Mouse (Mus musculus) urinary bladder, postnatal 36 days (tissue): ENCODE measurements at regions not wholly inside any gene's neighbourhood (a gene's known extent, or its start where the extent isn't known, plus 50 kb on each side); places are given as distances from the start of the nearest gene placed in this dataset.
A peak's percentile ranks its signal among the peaks of the same experiment; 100 is the strongest.

Experiments
- DNase-seq, 2 experiments: peaks; one replicate each; pipeline ENCODE4 v3.0.0; 2022; ENCODE audit warnings: low spot score in 2 of 2, mixed read lengths in 1 of 2

DNA sequence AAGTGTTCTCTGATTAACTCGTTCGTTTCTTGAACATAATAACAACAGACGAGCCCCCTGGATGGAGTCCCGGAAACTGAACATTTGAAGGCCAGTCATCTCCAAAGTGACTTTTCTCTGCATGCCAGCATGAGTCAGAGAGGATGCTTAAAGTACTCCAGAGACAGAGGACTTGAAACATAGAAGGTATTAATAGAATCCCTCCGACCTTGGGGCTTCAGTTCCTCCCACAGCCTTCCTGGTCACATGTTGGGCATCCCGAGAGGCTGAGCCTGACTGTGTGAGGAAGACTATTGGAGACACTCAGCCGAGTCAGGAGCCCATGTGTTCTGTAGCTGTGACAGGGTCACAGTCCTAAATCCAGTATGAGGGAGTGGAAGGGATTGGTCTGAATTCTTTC lies 232.7 kb upstream of the Serp2 start:
- DNase-seq = no peak

DNA sequence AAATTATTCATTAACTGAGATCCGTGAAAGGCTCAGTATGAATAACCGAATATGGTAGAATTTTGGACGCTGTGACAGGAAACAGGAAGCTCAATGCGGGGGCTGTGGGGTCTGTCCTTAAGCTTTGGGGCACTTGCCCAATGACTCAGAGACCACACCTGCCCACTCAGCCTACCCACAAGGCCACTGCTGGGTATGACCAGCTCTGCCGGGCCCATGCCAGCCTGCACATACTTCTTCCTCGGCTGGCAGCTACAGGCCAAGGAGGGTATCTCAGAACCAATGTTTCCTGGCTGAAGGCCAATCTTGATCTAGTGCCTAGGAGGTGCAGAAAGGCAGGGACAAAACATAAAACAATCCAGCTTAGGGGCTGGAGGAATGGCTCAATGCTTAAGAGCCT lies 230.9 kb upstream of the Serp2 start:
- peak; percentile 18 to 37 for DNase-seq

- no peak for DNase-seq
Observed at GRCm38 (mm10) chr14:76786214-76786613, 229.5 kb upstream of the Serp2 start.

GRCm38 (mm10) chr14:76781524-76781880 lies 224.8 kb upstream of the Serp2 start:
- no peak for DNase-seq

DNA sequence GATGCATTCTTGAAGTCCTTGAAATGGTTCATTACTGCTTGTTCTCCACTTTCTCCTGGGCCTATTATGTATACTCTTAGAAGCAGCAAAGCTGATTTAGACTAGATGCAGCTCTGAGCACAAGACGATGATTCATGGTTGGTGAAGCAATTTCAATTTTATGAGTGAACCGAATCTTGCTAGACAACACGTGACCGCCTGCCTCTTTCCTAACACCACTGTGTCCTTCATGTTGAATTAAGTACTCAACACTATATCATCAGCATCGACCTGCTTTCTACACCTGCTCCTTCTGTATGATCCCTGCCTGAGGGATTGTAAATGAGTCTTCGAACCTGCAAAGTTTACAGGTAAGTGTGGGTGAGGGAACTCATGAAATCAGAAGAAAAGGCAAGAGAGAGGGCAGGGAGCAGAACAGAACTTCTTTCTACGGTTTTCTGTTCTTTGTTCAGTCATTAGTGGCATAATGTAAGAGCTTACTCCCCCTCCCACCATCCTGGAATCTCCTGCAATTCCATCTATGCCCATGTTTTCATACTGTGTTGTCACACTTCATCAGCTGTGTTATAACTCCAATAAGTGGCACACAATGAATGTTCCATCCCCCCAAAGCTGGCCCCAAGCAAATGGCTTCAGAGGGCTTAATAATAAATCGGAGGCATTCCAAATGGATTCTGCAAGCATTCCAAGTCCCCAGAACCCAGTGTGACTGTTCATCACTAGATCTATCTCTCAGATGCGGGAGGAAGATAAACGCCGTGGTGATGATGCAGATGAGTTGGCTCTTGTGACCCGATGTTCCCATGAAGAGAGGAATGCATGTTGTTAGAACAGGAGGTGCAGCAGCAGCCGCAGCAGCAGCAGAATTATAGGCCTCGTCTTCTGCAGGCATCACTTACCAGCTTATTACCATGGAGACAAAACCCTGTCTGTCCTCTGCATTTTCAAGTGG lies 224.2 kb upstream of the Serp2 start:
- DNase-seq = peak in 1 of 2 experiments; percentile 47

DNA sequence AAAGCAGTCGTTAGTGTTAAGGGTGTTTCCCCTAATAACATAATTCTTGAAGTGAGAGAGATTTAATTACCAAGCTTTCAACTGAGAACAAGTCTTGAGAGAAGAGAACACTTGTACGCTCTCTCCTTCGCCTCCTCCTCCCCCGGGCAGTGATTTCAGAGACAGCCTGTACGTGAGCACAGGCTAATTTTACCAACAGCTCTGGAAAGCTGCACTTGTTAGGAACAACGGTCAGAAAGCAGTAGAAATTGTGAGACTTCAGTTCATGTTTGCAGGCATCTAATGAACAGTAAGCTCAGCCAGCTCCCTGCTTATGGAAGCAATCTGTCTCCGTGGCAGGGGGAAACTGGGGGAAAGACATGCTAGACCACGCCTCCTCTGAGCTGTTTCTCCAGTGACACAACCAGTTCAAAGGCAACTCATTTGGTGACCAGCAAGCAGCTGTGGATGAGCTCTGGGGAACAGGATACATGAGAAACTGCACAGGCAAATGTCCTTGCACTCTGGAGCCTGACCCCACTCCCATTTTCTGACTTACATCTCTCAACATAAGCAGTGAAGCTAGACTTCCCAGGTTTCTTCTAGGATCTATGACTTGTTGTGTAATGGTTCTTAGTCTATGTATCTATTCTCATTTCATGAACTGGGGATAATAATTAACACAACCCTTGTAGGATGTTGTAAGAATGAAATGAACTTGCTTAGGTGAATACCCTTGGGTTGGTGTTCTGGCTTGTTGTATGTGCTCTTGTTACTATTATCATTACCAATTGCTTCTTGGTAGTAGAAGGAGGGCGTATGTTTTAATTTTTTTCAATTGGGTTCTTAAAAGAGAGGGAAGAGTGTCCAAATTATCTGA lies 222.1 kb upstream of the Serp2 start:
- DNase-seq = no peak

DNA sequence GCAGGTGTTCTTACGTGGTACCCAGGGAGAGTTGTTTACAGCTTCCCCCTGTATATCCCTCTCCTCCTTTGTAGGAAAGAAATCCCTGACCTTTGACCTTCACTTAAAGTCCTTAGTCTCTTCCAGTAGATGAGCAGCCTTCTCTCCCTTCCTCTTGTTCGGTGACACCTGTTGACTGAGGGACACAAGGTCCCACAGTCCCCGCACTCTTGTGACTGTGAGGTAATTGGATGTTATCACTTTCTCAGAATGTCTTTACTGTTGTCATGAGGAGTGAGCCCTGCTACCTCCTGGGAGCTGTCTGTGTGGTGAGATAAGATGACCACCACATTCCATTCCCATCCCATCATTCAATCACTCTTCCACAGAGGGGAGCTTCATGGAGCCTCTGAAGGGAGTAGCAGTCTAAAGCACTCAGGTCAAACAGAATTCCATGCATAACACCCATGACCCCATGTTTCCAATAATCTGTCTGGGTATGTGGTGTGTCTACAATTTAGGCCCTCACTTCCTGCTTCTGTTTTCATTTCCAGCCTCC lies 218.8 kb upstream of the Serp2 start:
- DNase-seq = no peak

- no peak for DNase-seq
Observed at GRCm38 (mm10) chr14:76772781-76773438, 216.2 kb upstream of the Serp2 start.

DNA sequence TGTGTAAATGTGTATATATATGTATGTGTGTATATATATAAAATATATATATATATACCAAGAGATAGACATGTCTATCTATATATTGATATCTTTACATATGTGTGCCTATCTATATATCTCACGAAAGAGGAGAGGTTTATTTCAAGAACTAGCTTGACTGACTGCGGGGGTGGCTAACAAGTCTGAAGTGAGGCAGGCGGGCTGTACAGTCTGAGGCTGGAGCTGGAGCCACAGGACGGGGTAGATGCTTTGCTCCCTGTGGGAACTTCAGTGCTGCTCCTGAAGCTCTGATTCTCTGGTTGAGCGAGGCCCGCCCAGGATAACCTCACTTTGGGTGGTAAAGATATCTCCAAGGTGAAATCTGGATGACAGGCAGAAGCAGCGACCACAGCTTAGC lies 213.4 kb upstream of the Serp2 start:
- no peak for DNase-seq

DNA sequence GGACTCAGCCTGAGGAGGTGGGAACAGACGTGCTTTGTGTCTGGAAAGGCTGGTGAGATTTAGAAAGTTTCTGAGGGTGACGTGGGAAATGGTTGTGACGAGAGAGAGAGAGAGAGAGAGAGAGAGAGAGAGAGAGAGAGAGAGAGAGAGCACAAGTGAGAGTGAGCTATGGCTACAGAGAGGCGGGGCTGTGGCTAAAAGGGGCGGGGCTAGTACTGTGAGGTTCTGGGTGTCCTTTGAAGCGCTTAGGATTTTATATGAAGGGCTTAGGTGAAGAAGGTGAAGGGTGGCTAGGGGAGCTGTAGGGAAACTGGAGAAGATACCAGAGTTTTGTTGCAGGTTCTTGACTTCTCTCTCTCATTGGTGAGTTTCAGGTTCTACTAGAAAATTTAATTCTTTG lies 210.6 kb upstream of the Serp2 start:
- DNase-seq = no peak

DNA sequence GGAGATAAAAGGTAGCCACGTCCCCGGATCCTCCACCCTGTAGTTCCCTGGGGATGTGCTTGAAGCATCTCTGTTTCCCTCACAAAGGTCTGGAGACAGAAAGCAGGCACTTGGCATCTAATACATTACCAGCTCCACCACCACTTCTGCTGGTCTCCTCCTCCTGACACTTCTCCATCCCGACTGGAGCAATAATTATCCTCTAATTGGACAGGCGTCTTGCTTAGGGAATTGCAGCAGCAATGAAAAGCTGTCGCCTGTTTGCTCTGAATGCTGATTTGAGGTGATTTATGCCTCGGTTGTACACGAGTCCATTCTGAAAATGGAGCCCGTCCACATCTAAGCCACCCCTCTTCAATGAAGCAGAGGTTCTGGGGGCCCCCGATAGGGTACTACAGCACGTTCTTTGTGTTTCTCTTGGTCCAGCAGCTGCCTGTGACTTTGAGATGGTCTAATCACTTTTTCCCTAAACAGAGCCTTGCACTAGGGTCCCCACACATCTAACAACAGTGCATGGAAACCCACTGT lies 209.6 kb upstream of the Serp2 start:
- no peak for DNase-seq

GRCm38 (mm10) chr14:76765094-76765504 lies 208.4 kb upstream of the Serp2 start:
- DNase-seq = no peak

GRCm38 (mm10) chr14:76764390-76764796 lies 207.7 kb upstream of the Serp2 start:
- peak; percentile 19 to 56 for DNase-seq

- no peak for DNase-seq
Observed at GRCm38 (mm10) chr14:76763539-76763938, 206.8 kb upstream of the Serp2 start.

DNA sequence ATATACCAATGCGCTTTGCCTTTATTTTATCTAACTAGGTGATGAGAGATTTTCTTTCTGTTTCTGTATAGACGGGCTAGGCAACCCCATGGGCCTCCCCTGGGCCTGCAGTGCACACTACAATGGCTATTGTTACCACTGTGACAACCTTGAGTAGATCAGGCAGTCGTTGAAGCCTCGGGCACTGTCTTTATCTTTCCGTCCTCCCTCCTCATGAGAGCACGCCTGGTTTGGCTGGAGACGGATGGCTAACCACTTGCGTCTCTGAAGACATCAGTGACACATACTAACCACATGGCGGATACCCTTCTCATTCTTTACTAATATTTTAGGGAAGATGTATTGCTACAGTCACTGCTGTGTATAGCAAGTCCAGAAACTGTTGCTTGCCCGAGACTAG lies 206.1 kb upstream of the Serp2 start:
- DNase-seq = no peak

DNA sequence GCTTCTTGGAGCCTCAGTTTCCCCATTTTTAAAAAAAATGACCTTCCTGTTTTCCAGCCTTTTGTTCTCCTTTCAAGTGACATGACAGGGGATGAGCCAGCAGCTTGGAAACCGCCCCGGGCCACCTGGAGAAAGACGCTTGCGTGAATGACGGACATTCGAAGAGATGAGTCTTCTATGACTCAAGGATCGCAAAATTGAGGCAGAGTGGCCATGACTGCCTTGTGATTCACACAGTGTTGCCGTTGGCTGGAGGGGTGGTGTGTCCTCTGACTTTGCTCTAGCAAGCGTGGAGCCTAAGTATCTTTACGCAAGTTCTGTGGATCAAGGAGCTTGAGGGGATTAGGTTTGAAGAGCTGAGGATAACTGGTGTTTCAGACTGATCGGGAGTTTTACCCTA lies 205.0 kb upstream of the Serp2 start:
- DNase-seq = no peak

GRCm38 (mm10) chr14:76761274-76761673 lies 204.6 kb upstream of the Serp2 start:
- no peak for DNase-seq

DNA sequence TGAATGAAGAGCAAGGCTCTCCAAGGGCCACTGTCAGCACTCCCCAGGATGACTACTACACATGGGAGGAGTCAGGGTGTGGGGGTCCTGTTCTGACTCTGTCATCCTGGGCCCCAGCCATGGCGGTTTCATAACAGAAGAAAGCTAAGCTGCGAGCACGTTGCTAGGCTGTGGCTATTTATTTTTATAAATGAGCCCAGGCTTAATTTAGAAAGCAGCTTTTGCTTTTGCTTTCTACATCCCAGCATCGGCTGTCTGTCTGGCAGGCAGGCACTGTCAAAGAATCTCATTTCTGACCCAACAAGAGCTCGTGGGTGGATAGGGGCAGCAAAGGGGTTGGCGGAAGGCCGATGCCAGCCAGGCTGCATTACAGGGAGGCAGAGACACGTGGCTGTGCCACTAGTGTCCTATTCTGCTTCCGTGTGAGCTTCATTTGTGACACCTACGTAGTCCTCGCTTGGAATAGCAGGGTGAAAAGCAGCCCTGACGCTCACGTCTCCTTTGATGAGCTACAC lies 203.9 kb upstream of the Serp2 start:
- peak; percentile 65 to 80 for DNase-seq

- DNase-seq = no peak
Observed at GRCm38 (mm10) chr14:76759377-76759776, 202.7 kb upstream of the Serp2 start.

DNA sequence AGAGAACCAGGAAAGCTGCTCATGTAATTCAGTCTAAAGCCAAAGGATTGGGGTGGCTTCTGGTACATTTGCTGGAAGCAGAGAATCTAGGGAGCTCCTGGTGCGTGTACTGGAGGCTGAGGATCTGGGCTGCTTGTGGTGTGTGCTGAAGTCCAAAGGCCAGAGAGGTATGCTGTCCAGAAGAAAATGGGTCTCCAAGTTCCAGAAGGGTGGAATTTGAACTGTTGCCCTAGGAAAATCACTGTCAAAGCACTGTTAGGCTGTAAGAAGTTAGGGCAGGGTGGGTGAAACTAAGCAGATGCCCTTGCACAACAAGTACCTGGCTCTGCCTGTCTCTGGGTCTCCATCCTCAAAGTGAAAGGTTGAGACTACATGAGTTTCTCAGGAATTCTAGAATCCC lies 201.9 kb upstream of the Serp2 start:
- DNase-seq = no peak

DNA sequence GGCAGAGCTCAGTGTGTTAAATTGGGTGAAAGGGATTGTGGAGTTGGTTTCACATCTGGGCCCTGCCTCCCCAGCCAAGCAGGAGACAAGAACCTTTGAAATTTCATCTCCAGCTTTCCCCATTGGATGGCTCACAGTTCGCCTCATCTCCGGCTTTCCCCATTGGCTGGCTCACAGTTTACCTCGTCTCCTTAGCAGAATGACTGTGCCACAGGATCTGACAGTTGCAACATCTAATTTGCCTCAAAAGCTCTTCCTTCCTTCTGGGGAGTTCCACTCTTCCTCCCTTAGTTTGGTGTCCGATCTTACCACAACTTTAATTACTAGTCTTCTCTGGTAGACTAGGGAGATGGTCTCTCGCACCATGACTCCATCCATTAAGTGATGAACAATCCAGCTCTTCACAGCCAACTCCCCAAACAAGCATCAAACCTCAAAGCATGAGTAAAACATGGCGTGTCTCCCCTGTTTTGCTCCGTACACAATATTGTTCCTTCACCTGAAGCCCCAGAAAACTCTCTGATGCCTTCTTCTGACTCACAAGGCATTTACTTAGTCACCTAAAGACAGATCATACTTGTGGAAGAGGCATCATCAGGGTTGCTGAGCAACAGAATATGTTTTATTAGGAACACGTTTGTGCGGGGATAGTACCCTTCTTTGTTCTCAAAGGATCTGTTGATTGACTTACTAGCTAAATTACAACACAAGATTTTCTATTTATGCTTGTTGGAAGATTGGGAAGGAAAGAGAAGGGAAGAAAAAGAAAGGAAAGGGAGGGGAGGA lies 199.1 kb upstream of the Serp2 start:
- no peak for DNase-seq
